Comparison of ENCODE assay signal across 9 mouse cellular contexts in the genomic region with DNA sequence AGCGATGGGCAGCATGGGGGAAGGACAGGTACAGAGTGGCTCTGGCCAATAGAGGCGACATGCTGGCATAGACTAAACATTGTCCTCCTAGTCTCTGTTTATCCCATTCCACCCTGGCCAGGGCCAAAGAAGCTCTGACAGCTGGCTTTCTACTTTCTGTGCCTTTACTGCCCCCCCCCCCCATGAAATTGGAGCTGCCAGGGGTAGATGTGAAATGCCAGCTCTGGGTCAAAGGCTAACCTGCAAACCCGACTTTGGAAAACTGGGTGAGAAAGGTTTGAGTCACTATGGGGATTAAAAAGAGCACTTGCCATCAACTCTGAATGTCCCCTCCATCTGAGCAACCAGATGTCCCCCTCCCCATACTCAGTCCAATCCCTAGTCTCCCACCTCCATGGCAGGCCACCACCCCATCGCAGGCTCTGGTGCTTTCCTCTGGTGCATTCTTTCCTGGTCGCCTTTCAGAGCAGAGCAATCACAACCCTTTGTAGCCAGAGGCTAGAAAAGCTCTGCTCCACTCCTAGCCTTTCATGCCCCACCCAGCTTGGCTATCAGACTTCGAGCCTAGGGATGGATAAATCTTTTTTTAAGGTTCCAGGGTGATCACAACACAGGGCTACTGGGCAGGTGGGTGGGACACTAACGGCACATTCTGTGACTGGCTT. TPM values are rescaled to one million over a fixed set of nuclear protein-coding genes. Genes with fewer than 3 reads are reported as not detected.
DNase-seq lines count a peak whose midpoint lies in the region; ATAC-seq and TF ChIP-seq lines count a peak whose summit lies in the region.
"Had no signal": no experiment of that assay in that cellular context is flagged by ENCODE, and none has a peak within 500 bp of the region (broad histone marks: within the 10 kb centered on the region; RNA-seq: fewer than 3 reads in every experiment).

No protein-coding gene starts in this region.

- no peak overlapping the region for H3K27ac ChIP-seq in heart, embryonic 14.5 days (replicated peaks in 1 of 2; ENCODE audit: control insufficient read depth in 1 of 2, insufficient read depth in 1 of 2, low read depth in 2 of 2, low read length in 2 of 2)
- H3K27ac ChIP-seq in embryonic facial prominence, embryonic 11.5 days (replicated peaks; ENCODE audit: low read depth, low read length): no peak overlapping the region
- no peak overlapping the region; the same call in 1 of the 2 replicates for H3K27ac ChIP-seq in liver, embryonic 11.5 days (ENCODE audit: low read depth, low read length)

- no peaks in the 10 kb centered on the region for H3K27me3 ChIP-seq in heart, embryonic 14.5 days (ENCODE audit: control insufficient read depth, insufficient read depth, low read length)
- H3K27me3 ChIP-seq in G1E (ENCODE audit: insufficient read depth, low read length): no peaks in the 10 kb centered on the region
- H3K27me3 ChIP-seq in embryonic facial prominence, embryonic 11.5 days (ENCODE audit: control insufficient read depth, insufficient read depth, low read length): no peaks in the 10 kb centered on the region
- no peaks in the 10 kb centered on the region for H3K27me3 ChIP-seq in liver, embryonic 11.5 days (replicated peaks; ENCODE audit: control insufficient read depth, insufficient read depth, low read length)

- H3K4me3 ChIP-seq in heart, embryonic 14.5 days (ENCODE audit: control insufficient read depth in 1 of 2, insufficient read depth in 1 of 2, low read depth in 1 of 2, low read length in 2 of 2): peak overlapping the region; percentile 56 to 89; a peak in 2 of 4 replicates
- peak overlapping the region; percentile 85; the same call in 1 of the 2 replicates for H3K4me3 ChIP-seq in G1E (ENCODE audit: low read depth, low read length)
- peak overlapping the region; percentile 93 for H3K4me3 ChIP-seq in embryonic facial prominence, embryonic 11.5 days (ENCODE audit: low read depth, low read length)
- H3K4me3 ChIP-seq in liver, embryonic 11.5 days (ENCODE audit: low read depth, low read length): peak overlapping the region; percentile 95

- ATAC-seq in heart, embryonic 14.5 days (ENCODE audit: insufficient number of reproducible peaks, insufficient read depth, low FRiP score, low read depth): no peak
- ATAC-seq in G1E (ENCODE audit: extremely low read depth, insufficient number of reproducible peaks, low FRiP score, poor library complexity, severe bottlenecking): no peak
- no peak for ATAC-seq in embryonic facial prominence, embryonic 11.5 days (replicated peaks; ENCODE audit: insufficient number of reproducible peaks, low FRiP score, low TSS enrichment, low read depth)
- ATAC-seq in liver, embryonic 11.5 days (replicated peaks; ENCODE audit: low FRiP score): no peak

- H3K9me3 ChIP-seq in heart, embryonic 14.5 days (ENCODE audit: control insufficient read depth, low read length): no peaks in the 10 kb centered on the region
- no peaks in the 10 kb centered on the region; the same call in 1 of the 2 replicates for H3K9me3 ChIP-seq in G1E (replicated peaks)
- H3K9me3 ChIP-seq in embryonic facial prominence, embryonic 11.5 days (replicated peaks; ENCODE audit: control insufficient read depth, low read length): no peaks in the 10 kb centered on the region
- no peaks in the 10 kb centered on the region for H3K9me3 ChIP-seq in liver, embryonic 11.5 days (ENCODE audit: control insufficient read depth, low read length)

- peak overlapping the region; percentile 85; the same call in 1 of the 2 replicates for H3K9ac ChIP-seq in heart, embryonic 14.5 days (ENCODE audit: low read length)
- no peak overlapping the region for H3K9ac ChIP-seq in embryonic facial prominence, embryonic 11.5 days (replicated peaks; ENCODE audit: low read length)
- peak overlapping the region; percentile 94; the same call in 1 of the 2 replicates for H3K9ac ChIP-seq in liver, embryonic 11.5 days (ENCODE audit: low read depth, low read length)

- 55% methylated on average over 7 of the region's 7 CpGs for WGBS in heart, embryonic 14.5 days
- WGBS in embryonic facial prominence, embryonic 11.5 days: 36% methylated on average over 7 of the region's 7 CpGs
- WGBS in liver, embryonic 11.5 days: 45% methylated on average over 7 of the region's 7 CpGs

- H3K4me1 ChIP-seq in heart, embryonic 14.5 days (ENCODE audit: control insufficient read depth in 2 of 2, insufficient read depth in 2 of 2, low read length in 2 of 2): peaks cover 40 to 63% of the 10 kb centered on the region in 2 experiments
- peaks cover 80% of the 10 kb centered on the region for H3K4me1 ChIP-seq in G1E (ENCODE audit: insufficient read depth, low read depth, low read length)
- H3K4me1 ChIP-seq in embryonic facial prominence, embryonic 11.5 days (ENCODE audit: control insufficient read depth, insufficient read depth, low read length): peaks cover 7% of the 10 kb centered on the region
- peaks cover 78% of the 10 kb centered on the region for H3K4me1 ChIP-seq in liver, embryonic 11.5 days (replicated peaks; ENCODE audit: control insufficient read depth, insufficient read depth, low read length)

- intact Hi-C loops in heart, postnatal 36 days (cut with DNase I): no loop called here

- H3K36me3 ChIP-seq in heart, embryonic 14.5 days (ENCODE audit: control insufficient read depth, insufficient read depth, low read length): 0 out of 2 replicates have a peak, but pooled peaks cover 3% of the 10 kb centered on the region
- peaks cover 49% of the 10 kb centered on the region for H3K36me3 ChIP-seq in G1E (replicated peaks)
- H3K36me3 ChIP-seq in embryonic facial prominence, embryonic 11.5 days (replicated peaks; ENCODE audit: control insufficient read depth, insufficient read depth, low read depth, low read length): no peaks in the 10 kb centered on the region
- peaks cover 3% of the 10 kb centered on the region for H3K36me3 ChIP-seq in liver, embryonic 11.5 days (ENCODE audit: control insufficient read depth, insufficient read depth, low read length)

- H3K4me2 ChIP-seq in heart, embryonic 14.5 days (ENCODE audit: low read length): peak overlapping the region; percentile 76
- peak overlapping the region; percentile 79 for H3K4me2 ChIP-seq in embryonic facial prominence, embryonic 11.5 days (ENCODE audit: low read depth, low read length)
- H3K4me2 ChIP-seq in liver, embryonic 11.5 days: peak overlapping the region; percentile 68

- no peak for DNase-seq in heart, postnatal 36 days
- DNase-seq in G1E (ENCODE audit: low spot score): no peak
- no peak for DNase-seq in embryonic facial prominence, embryonic 11.5 days (ENCODE audit: low spot score)
- no peak for DNase-seq in liver, embryonic 11.5 days (ENCODE audit: low spot score)
- no peak for DNase-seq in frontal cortex, postnatal 36 days (ENCODE audit: low spot score in 2 of 2)
- no peak for DNase-seq in frontal cortex, postnatal 14 days (ENCODE audit: low spot score in 2 of 2)
- no peak for DNase-seq in layer of hippocampus, adult 18-20 months (ENCODE audit: low spot score in 2 of 2)
- DNase-seq: lung, postnatal 14 days had no signal

- TF ChIP-seq CTCF in G1E (IDR thresholded peaks at IDR 0.05; ENCODE audit: low read depth, low read length): no peak

RNA-seq across cellular contexts. Expression of gene Oaf, which starts 2.5 kb away (rescaled TPM):
- 39.6 and 41.2 TPM in 2 replicates for polyA plus RNA-seq in heart, embryonic 14.5 days (2014; fragmentation: Nextera tagmentation; extraction: Ambion mirVana)
- total RNA-seq in heart, postnatal 36 days (2021): 1 to 10 TPM; 8.2 to 8.9 TPM
- total RNA-seq in G1E (2014; fragmentation: Nextera tagmentation) (15.2 and 29.5 TPM in 2 replicates), G1E (2017) (22.1 and 28.8 TPM in 2 replicates)
- 24.2 and 26.9 TPM in 2 replicates for polyA plus RNA-seq in G1E (2012)
- polyA plus RNA-seq in embryonic facial prominence, embryonic 11.5 days (2014; fragmentation: Nextera tagmentation; extraction: Ambion mirVana): 73.3 and 73.5 TPM in 2 replicates
- 51.6 and 52.0 TPM in 2 replicates for polyA plus RNA-seq in liver, embryonic 11.5 days (2014; fragmentation: Nextera tagmentation; extraction: Ambion mirVana)
- total RNA-seq in layer of hippocampus, adult 18-20 months (2021): 10 to 100 TPM; 19.2 to 20.3 TPM

RNA-seq across cellular contexts. Expression of gene Pou2f3, which starts 27.1 kb away (rescaled TPM):
- 0.12 TPM in 1 of 2 replicates, not detected in the other for polyA plus RNA-seq in heart, embryonic 14.5 days (2014; fragmentation: Nextera tagmentation; extraction: Ambion mirVana)
- total RNA-seq in heart, postnatal 36 days (2021): under 1 TPM; 0.14 to 0.27 TPM
- total RNA-seq in G1E (2014; fragmentation: Nextera tagmentation): not detected in 2 replicates
- total RNA-seq in G1E (2017): 0.05 TPM in 1 of 2 replicates, not detected in the other
- not detected in 2 replicates for polyA plus RNA-seq in G1E (2012)
- polyA plus RNA-seq in embryonic facial prominence, embryonic 11.5 days (2014; fragmentation: Nextera tagmentation; extraction: Ambion mirVana): 0.11 TPM in 1 of 2 replicates, not detected in the other
- not detected in 2 replicates for polyA plus RNA-seq in liver, embryonic 11.5 days (2014; fragmentation: Nextera tagmentation; extraction: Ambion mirVana)
- total RNA-seq in layer of hippocampus, adult 18-20 months (2021): under 1 TPM; 0.38 to 0.52 TPM
